Mouse (Mus musculus): ENCODE data around the gene H2-Eb1. TPM values are rescaled to one million over a fixed set of nuclear protein-coding genes. Genes with fewer than 3 reads are reported as not detected.
A peak's percentile ranks its signal among the peaks of the same experiment; 100 is the strongest.

Gene H2-Eb1
- polyA plus RNA-seq, 1 experiment: 1,267 TPM

DNA sequence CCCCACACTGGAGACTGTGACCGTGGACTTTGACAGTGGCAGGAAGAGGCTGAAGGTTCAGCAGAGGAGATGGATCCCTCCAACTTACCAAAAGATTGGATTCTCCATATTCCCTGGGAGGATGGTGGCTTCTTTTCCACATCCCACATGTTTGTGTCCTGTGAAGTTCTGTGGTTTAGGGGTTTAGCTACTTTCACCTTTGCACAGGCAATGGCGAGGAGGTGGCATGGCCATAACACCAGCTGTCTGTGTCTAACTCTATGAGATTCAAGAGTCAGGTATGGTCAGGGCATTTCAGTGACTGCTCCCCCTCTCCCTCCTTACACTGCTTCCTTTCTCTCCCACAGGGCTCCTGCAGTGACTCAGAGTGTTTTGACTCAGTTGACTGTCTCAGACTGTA, 36.9 kb upstream of the H2-Eb1 start:
- H3K4me3 ChIP-seq (ENCODE audit: insufficient read depth, low read length): no peak overlapping the region
- H3K27ac ChIP-seq (ENCODE audit: insufficient read depth, low read depth, low read length): no peak overlapping the region
- H3K4me1 ChIP-seq (ENCODE audit: control insufficient read depth, insufficient read depth, low read length): 0 out of 2 replicates have a peak, but pooled peaks cover 3% of the 10 kb centered on the region

DNA sequence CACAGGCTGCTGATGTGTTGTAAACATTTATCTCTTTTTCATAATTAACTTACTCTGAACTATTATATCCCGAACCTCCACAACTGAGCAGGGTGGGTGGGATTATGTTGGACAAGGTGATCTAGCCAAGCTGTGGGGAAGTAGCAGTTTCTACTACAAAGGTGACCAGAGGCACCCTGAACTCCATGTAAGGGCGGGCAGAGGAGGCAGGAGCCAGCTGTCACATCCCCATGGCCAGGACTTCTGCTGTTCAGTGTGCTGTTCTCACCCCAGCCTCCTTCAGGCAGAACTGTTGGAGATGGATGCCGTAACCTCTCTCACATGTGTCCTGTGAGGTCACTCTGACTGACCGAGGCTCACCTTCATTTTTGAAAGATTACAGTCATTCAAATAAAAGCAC, 35.9 kb upstream of the H2-Eb1 start:
- no peak overlapping the region for H3K27ac ChIP-seq (ENCODE audit: insufficient read depth, low read depth, low read length)
- H3K4me1 ChIP-seq (ENCODE audit: control insufficient read depth, insufficient read depth, low read length): no peaks in the 10 kb centered on the region
- TF ChIP-seq POLR2A (IDR thresholded peaks at IDR 0.05; ENCODE audit: borderline replicate concordance, low read depth, low read length): no peak
- TF ChIP-seq CTCF (IDR thresholded peaks at IDR 0.05; ENCODE audit: low read depth, low read length): no peak
- H3K4me3 ChIP-seq (ENCODE audit: insufficient read depth, low read length): no peak overlapping the region

More for the DNA sequence above, 36.9 kb upstream of the H2-Eb1 start:
- TF ChIP-seq CTCF (IDR thresholded peaks at IDR 0.05; ENCODE audit: low read depth, low read length) (no peak), POLR2A (IDR thresholded peaks at IDR 0.05; ENCODE audit: borderline replicate concordance, low read depth, low read length) (no peak)

DNA sequence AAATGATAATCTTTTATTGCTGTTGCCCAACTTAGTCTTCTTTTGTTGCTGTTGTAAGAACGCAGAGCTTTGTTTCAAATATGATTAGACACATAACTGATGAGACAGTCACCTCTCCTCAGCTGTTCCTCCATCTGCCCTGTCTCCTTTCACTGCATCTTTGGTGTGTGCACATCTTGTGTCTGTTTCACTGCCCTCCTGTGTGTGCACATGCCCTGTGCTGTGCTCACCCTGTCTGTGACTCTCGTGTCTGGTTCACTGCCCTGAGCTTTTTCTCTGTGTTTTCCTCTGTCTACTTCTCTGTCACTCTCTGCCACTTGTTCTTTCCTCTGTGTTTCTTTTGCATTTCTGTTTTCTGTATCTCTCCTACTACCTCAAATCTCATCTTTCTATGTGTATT, 35.4 kb upstream of the H2-Eb1 start:
- H3K4me3 ChIP-seq (ENCODE audit: insufficient read depth, low read length): no peak overlapping the region
- TF ChIP-seq POLR2A (IDR thresholded peaks at IDR 0.05; ENCODE audit: borderline replicate concordance, low read depth, low read length) (no peak), CTCF (IDR thresholded peaks at IDR 0.05; ENCODE audit: low read depth, low read length) (no peak)
- H3K27ac ChIP-seq (ENCODE audit: insufficient read depth, low read depth, low read length): no peak overlapping the region
- no peaks in the 10 kb centered on the region for H3K4me1 ChIP-seq (ENCODE audit: control insufficient read depth, insufficient read depth, low read length)

DNA sequence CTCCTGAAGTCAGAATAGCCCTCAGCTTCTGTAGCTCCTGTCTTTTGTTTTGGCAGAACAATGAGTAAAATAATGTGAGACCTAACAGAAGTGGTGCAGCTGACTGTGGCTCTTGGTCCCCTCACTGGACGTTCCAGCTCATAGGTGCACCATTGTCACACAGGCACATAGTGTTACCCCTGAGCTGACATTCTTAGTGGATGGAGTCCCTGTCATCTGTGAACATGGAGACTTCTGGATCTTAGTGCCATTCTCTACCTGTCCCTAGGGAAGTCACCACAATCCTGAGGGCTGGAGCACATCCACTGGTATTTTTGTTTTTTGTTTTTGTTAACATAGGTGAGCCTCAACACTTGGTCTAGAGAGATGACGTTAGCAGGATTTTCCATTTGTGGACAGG, 34.7 kb upstream of the H2-Eb1 start:
- no peaks in the 10 kb centered on the region for H3K4me1 ChIP-seq (ENCODE audit: control insufficient read depth, insufficient read depth, low read length)
- no peak for TF ChIP-seq POLR2A (IDR thresholded peaks at IDR 0.05; ENCODE audit: borderline replicate concordance, low read depth, low read length)
- TF ChIP-seq CTCF (IDR thresholded peaks at IDR 0.05; ENCODE audit: low read depth, low read length): no peak
- no peak overlapping the region for H3K4me3 ChIP-seq (ENCODE audit: insufficient read depth, low read length)
- no peak overlapping the region for H3K27ac ChIP-seq (ENCODE audit: insufficient read depth, low read depth, low read length)

DNA sequence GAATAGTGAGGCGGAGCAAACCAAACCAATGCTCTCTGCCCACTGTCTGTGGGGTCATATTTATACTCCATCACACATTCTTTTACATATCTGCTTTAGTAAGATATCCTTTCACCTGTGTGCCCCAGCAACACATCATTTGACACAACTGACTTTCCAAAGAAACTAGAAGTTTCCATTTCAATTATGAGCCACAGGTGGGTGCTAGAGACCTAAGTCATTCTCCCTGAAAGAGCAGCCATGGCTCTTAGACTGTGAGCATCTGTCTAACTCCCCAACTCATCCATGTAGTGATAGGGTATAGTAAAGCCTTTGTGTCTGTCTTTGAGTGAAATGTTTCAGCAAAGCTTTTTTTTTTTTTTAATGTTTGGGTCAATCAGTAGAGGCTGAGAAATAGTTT, 33.6 kb upstream of the H2-Eb1 start:
- Histone ChIP-seq H3K27ac (ENCODE audit: insufficient read depth, low read depth, low read length) (no peak overlapping the region), H3K4me3 (ENCODE audit: insufficient read depth, low read length) (no peak overlapping the region), H3K4me1 (ENCODE audit: control insufficient read depth, insufficient read depth, low read length) (no peaks in the 10 kb centered on the region)
- TF ChIP-seq POLR2A (IDR thresholded peaks at IDR 0.05; ENCODE audit: borderline replicate concordance, low read depth, low read length): no peak

DNA sequence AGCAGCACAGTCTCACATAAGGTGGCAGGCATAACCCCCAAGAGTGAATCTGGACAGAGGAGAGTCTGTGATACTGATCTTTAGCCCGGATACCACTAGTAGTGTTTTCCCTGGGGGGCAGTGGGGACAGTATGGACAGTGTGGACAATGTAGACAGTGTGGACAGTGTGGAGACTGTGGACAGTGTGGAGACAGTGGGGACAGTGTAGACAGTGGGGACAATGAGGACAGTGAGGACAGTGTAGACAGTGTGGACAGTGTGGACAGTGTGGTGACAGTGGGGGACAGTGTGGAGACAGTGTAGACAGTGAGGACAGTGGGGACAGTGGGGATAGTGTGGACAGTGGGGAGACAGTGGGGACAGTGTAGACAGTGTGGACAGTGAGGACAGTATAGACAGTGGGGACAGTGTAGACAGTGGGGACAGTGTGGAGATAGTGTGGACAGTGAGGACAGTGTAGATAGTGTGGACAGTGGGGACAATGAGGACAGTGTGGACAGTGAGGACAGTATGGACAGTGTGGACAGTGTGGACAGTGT, 25.1 kb upstream of the H2-Eb1 start:
- H3K4me1 ChIP-seq (ENCODE audit: control insufficient read depth, insufficient read depth, low read length): no peaks in the 10 kb centered on the region
- H3K4me3 ChIP-seq (ENCODE audit: insufficient read depth, low read length): no peak overlapping the region
- H3K27ac ChIP-seq (ENCODE audit: insufficient read depth, low read depth, low read length): no peak overlapping the region
- TF ChIP-seq POLR2A (IDR thresholded peaks at IDR 0.05; ENCODE audit: borderline replicate concordance, low read depth, low read length) (no peak), CTCF (IDR thresholded peaks at IDR 0.05; ENCODE audit: low read depth, low read length) (no peak)

DNA sequence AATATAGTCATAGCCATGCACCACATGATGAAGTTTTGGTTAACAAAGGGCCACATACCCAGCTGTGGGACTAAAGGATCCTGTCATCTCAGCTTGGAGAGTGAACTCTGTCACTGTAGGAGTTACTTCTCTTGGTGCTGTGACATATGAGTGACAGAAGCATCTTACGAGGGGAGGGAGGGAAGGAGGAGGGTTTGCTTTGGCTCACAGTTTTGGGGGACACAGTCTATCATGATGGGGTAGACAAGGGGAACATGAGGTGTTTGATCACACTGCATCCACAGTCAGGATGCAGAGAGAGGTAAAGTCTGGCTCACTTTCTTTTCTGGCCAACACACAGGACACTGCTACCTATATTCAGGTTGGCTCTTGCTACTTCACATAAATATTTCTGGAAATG, 23.8 kb upstream of the H2-Eb1 start:
- no peak overlapping the region for H3K27ac ChIP-seq (ENCODE audit: insufficient read depth, low read depth, low read length)
- peaks cover 2% of the 10 kb centered on the region; the same call in 1 of the 2 replicates for H3K4me1 ChIP-seq (ENCODE audit: control insufficient read depth, insufficient read depth, low read length)
- no peak overlapping the region for H3K4me3 ChIP-seq (ENCODE audit: insufficient read depth, low read length)
- TF ChIP-seq POLR2A (IDR thresholded peaks at IDR 0.05; ENCODE audit: borderline replicate concordance, low read depth, low read length) (no peak), CTCF (IDR thresholded peaks at IDR 0.05; ENCODE audit: low read depth, low read length) (no peak)

DNA sequence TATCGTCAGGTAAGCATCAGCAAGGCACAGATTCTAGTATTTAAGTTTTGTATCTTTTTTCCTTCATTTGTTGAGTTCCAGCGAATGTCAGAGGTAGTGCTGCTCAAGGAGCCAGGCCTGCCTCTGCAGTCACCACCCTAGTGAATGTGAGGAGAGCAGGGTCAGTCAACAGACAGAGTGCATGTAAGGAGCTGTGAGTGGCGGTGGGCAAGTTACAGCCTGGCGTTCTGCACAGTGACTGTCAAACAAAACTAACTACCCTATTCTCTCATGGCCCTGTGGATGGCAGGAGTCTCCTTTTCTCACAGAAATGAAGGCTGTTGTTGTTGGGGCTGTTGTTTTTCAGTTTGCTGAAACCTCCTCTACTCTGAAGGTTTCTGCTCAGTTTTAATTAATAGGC, 20.3 kb upstream of the H2-Eb1 start:
- Histone ChIP-seq H3K4me3 (ENCODE audit: insufficient read depth, low read length) (no peak overlapping the region), H3K27ac (ENCODE audit: insufficient read depth, low read depth, low read length) (no peak overlapping the region)

DNA sequence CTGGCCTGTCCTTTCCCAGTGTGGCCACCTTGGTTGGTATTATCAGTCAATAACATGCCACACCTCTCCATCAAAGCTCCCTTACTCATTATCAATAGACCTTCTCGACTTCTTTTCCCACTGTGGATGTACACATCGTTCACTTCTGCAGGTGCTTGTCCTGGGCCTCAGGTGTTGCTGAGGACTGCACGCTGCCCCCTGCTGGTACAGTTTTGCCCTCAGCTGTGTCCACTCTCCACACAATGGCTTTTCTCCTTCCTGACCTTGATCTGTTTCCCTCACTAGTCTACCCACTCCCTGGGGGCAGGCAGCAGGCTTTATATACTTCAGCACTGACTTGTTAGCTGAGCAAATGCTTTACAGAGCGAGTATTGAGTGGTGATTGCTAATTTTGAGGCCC, 19.8 kb upstream of the H2-Eb1 start:
- Histone ChIP-seq H3K4me1 (ENCODE audit: control insufficient read depth, insufficient read depth, low read length) (peaks cover 10% of the 10 kb centered on the region; the same call in 1 of the 2 replicates), H3K27ac (ENCODE audit: insufficient read depth, low read depth, low read length) (no peak overlapping the region), H3K4me3 (ENCODE audit: insufficient read depth, low read length) (no peak overlapping the region)
- TF ChIP-seq POLR2A (IDR thresholded peaks at IDR 0.05; ENCODE audit: borderline replicate concordance, low read depth, low read length) (no peak), CTCF (IDR thresholded peaks at IDR 0.05; ENCODE audit: low read depth, low read length) (peak; percentile 33; the same call in 1 of the 2 replicates)

More for the DNA sequence above, 20.3 kb upstream of the H2-Eb1 start:
- peaks cover 10% of the 10 kb centered on the region; the same call in 1 of the 2 replicates for H3K4me1 ChIP-seq (ENCODE audit: control insufficient read depth, insufficient read depth, low read length)
- TF ChIP-seq CTCF (IDR thresholded peaks at IDR 0.05; ENCODE audit: low read depth, low read length): no peak
- no peak for TF ChIP-seq POLR2A (IDR thresholded peaks at IDR 0.05; ENCODE audit: borderline replicate concordance, low read depth, low read length)

DNA sequence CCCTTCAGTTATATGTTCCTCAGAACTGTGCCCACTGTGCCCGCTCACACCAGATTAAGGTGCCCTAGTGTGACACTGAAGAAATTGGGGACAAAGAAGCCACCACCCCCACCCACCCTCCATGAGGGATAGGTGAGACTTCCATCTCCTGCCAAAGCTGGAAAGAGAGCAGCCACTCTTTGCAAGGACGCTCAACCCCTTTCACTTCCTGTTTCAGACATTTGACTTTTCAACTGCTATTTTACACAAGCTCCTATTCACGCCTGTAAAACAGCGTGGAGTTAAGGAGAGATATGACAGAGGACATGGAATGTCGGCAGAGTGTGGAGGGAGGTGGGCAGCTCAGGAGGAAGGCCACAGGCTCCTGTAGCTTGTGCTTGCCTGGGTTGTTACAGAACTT, 19.2 kb upstream of the H2-Eb1 start:
- Histone ChIP-seq H3K4me3 (ENCODE audit: insufficient read depth, low read length) (no peak overlapping the region), H3K4me1 (ENCODE audit: control insufficient read depth, insufficient read depth, low read length) (peaks cover 13% of the 10 kb centered on the region; the same call in 1 of the 2 replicates), H3K27ac (ENCODE audit: insufficient read depth, low read depth, low read length) (no peak overlapping the region)
- TF ChIP-seq POLR2A (IDR thresholded peaks at IDR 0.05; ENCODE audit: borderline replicate concordance, low read depth, low read length) (no peak), CTCF (IDR thresholded peaks at IDR 0.05; ENCODE audit: low read depth, low read length) (no peak)
